Mouse (Mus musculus) cortical plate, adult 2 months (tissue): ENCODE measurements around the gene Agbl1.

Source experiments
- CTCF ChIP-seq: fragments of 200-500 bp; IDR thresholded peaks from 2 replicates; pipeline ENCODE4 v1.5.1; 2011; ENCODE audit warnings: mild to moderate bottlenecking, control low read depth, low read length; ENCODE audit not compliant: insufficient read depth; ENCODE audit errors: extremely low read depth
- POLR2A ChIP-seq: fragments of 200-500 bp; IDR thresholded peaks from 2 replicates; pipeline ENCODE4 v1.6.1; 2011; ENCODE audit warnings: mild to moderate bottlenecking, low read length, control low read depth; ENCODE audit not compliant: insufficient read depth; ENCODE audit errors: extremely low read depth

DNA sequence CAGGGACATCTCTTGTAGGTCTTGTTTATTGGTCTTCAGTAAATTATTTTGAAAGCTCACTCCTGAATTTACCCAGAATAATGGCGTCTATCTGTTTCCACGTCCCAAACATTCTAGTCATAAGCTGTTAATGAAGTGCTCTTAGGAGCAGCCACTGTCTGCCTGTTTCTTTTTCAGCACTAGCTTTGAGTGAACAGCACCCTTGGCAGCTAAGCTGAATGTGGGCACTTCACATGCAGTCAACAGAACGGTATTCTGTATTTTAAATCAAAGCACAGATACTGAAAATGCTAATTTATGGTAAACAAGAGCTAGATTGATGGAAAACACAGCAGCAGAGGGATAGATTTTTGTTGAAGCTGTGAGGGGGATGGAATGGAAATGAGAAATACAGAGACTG is 294.6 kb downstream of the Agbl1 start:
- TF ChIP-seq CTCF = no peak
- TF ChIP-seq POLR2A = no peak
